Mouse (Mus musculus) cortical plate, adult 2 months (tissue): ENCODE data around the gene Ren1.

Experiments used
- CTCF ChIP-seq: fragments of 200-500 bp; IDR thresholded peaks from 2 replicates; pipeline ENCODE4 v1.5.1; 2011; ENCODE audit warnings: mild to moderate bottlenecking, control low read depth, low read length; ENCODE audit not compliant: insufficient read depth; ENCODE audit errors: extremely low read depth
- POLR2A ChIP-seq: fragments of 200-500 bp; IDR thresholded peaks from 2 replicates; pipeline ENCODE4 v1.6.1; 2011; ENCODE audit warnings: mild to moderate bottlenecking, low read length, control low read depth; ENCODE audit not compliant: insufficient read depth; ENCODE audit errors: extremely low read depth

GRCm38 (mm10) chr1:133396693-133397092 is 46.4 kb downstream of the Ren1 start:
- no peak for TF ChIP-seq CTCF
- TF ChIP-seq POLR2A = no peak
